Mouse (Mus musculus) spleen, postnatal 14 days (tissue): ENCODE measurements at regions not wholly inside any gene's neighbourhood (a gene's known extent, or its start where the extent isn't known, plus 50 kb on each side); places are given as distances from the start of the nearest gene placed in this dataset.

Source experiments
- DNase-seq, 2 experiments: peaks; one replicate each; pipeline ENCODE4 v3.0.0; 2021 to 2022; ENCODE audit warnings: low spot score in 2 of 2

- no peak for DNase-seq
Observed at GRCm38 (mm10) chr19:53444646-53445045, 54.3 kb upstream of the Smndc1 start.

DNA sequence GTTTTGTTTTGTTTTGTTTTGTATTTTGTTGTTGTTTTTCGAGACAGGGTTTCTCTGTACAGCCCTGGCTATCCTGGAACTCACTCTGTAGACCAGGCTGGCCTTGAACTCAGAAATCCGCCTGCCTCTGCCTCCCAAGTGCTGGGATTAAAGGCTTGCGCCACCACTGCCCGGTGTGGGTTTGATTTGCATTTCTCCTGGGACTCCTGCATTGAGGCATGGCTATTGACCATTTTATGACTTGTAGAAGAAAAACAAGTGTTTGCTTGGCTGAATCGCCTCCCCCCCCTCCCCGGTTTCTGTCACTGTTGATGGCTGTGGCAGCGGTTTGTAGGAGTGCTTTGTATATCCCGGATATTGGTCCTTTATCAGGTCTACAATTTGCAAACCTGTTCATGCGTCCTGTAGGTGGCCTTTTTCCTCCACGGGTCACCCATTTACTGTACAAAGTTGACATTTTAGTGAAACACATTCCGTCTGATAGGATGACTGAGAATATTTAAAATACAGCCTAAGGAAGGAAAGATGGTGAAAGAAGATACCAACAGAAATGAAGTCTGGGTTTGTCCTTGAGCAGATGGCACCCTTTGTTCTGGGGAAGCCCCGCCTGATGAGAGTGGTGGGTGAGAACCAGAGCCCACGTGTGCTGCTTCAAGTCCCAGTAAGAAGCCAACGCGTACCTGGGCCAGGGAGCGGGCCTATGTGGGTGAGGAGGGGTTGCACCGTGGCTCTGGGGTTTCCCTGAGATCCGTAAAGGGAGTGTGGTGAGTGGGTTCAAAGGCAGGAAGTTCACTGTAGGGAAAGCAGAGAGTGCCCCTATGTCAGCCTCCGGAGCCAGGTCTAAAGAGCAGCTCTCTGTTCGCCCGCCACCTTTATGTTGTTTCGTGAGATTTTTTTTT lies 52.6 kb upstream of the Smndc1 start:
- no peak for DNase-seq

DNA sequence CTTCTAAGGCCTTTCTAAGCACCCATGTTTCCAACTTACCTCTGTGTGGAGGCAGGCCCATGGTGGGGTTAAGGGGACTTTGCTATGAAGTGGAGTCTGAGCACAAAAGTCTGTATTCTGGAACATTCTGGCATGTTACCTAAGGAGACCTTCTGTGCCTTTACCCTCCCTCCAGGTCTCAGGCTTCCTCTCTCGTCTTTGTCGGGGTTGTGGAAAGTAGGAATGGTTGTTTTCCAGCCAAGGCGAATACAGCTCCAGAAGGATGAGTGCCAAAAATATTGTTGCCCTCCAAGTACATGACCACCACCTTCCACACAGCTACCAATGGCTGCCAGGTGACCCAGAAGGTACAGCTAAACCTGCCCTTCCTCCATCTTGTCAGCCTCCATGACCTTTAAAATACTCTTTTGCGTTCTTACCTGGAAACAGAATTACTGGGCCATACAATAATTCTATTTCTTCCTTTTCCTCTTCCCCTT lies 51.8 kb upstream of the Smndc1 start:
- no peak for DNase-seq

DNA sequence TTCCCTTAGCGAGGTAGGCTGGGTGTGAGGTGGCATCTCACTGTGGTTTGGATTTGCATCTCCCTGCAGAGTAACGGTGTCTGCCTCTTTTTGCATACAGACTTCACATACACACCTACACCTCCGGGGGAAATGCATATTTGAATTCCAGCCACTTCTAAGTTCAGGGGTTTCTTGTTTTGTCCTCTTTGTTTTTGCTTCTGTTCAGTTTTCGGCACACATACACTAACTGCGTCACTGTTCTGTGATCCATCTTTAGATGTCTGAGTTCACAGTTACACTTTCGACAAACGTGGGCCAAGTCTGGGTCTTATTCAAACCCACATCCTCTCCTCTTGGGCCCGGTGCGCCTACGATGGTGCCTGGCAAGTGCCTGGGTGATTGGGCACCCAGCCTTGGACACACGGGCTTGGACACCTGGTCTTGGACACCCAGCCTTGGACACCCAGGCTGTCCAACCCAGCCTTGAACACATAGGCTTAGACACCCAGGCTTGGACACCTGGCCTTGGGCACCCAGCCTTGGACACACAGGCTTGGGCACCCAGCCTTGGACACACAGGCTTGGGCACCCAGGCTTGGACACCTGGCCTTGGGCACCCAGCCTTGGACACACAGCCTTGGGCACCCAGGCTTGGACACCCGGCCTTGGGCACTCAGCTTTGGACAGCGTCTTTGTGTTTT lies 51.2 kb upstream of the Smndc1 start:
- no peak for DNase-seq

- DNase-seq, result no peak
Observed at GRCm38 (mm10) chr19:53440327-53441055, 50.1 kb upstream of the Smndc1 start.
